Mouse (Mus musculus): ENCODE data around the gene Gm13043.
"Not testable (repeated sequence)": the region's sequence is repeated elsewhere in the genome, so short reads cannot be mapped to it uniquely, and the experiment has no call there.

Gene Gm13043

DNA sequence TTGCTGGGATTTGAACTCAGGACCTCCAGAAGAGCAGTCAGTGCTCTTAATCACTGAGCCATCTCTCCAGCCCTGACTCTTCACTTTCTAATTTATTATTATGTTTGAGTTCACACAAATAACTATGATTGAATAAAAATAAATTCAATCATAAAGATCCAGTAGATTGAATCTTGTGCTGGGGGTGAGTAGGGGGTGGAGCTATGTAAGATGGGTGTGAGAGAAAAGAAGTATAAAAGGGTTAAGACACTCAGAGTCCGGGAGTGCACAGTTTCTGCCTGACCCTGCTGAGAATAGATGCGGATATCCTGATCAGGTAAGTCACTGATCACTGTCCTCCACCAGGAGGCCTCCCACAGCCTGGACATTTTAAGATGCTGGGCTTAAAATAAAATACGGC is at the start of gene Gm13043:
Gm13043 (plus strand) TSS at position 301 of the 400 bp plus-strand sequence.
- no peak for DNase-seq (ENCODE audit: low spot score in 2 of 2)

DNA sequence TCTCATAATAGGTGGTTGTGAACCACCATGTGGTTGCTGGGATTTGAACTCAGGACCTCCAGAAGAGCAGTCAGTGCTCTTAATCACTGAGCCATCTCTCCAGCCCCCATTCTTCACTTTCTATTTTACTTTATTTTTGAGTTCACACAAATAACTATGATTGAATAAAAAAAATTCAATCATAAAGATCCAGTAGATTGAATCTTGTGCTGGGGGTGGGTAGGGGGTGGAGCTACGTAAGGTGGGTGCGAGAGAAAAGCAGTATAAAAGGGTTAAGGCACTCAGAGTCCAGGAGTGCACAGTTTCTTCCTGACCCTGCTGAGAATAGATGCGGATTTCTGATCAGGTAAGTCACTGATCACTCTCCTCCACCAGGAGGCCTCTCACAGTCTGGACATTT is 24.5 kb downstream of the Gm13043 start, which contains the start of gene Gm13040:
Gm13040 (plus strand) TSS at position 301 of the 400 bp plus-strand sequence.
- DNase-seq (ENCODE audit: low spot score in 2 of 2) = not testable (repeated sequence)

- DNase-seq (ENCODE audit: low spot score in 2 of 2) = not testable (repeated sequence)
Measured at GRCm38 (mm10) chr4:143551400-143551799, 40.3 kb downstream of the Gm13043 start, which contains the start of the genes BC080695 and Gm13057. BC080695 (plus strand) TSS chr4:143551700. Gm13057 (plus strand) TSS chr4:143551709.

All from spleen, postnatal 14 days (tissue).